Mouse (Mus musculus) MEL (cell line): ENCODE data around the gene Tefm.

Experiments used
- CTCF ChIP-seq, 3 experiments: IDR thresholded peaks in 2 of 3; conservative IDR thresholded peaks in 1 of 3; 2 replicates each; pipeline ENCODE4 v1.5.1; 2011 to 2012; ENCODE audit warnings: low read length in 3 of 3, low read depth in 2 of 3, mild to moderate bottlenecking in 2 of 3, improper control_type of control experiment in 1 of 3, inconsistent platforms in 1 of 3, mixed read lengths in 1 of 3, moderate library complexity in 1 of 3; ENCODE audit not compliant: control insufficient read depth in 1 of 3, insufficient read depth in 1 of 3, poor library complexity in 1 of 3, severe bottlenecking in 1 of 3
- EP300 ChIP-seq, 2 experiments: IDR thresholded peaks; 2 replicates each; pipeline ENCODE4 v1.6.1; 2011; ENCODE audit warnings: improper control_type of control experiment in 2 of 2, low read length in 2 of 2, low read depth in 1 of 2, mild to moderate bottlenecking in 1 of 2
- POLR2A ChIP-seq, 2 experiments: IDR thresholded peaks; 2 replicates each; pipeline ENCODE4 v1.6.1; 2011 to 2012; ENCODE audit warnings: low read length in 2 of 2, mild to moderate bottlenecking in 2 of 2, control low read depth in 1 of 2, improper control_type of control experiment in 1 of 2, low read depth in 1 of 2, moderate library complexity in 1 of 2; ENCODE audit not compliant: control insufficient read depth in 1 of 2, insufficient read depth in 1 of 2, poor library complexity in 1 of 2
- SMC3 ChIP-seq: IDR thresholded peaks from 2 replicates; pipeline ENCODE4 v1.6.1; 2011; ENCODE audit warnings: low read depth, low read length, improper control_type of control experiment

DNA sequence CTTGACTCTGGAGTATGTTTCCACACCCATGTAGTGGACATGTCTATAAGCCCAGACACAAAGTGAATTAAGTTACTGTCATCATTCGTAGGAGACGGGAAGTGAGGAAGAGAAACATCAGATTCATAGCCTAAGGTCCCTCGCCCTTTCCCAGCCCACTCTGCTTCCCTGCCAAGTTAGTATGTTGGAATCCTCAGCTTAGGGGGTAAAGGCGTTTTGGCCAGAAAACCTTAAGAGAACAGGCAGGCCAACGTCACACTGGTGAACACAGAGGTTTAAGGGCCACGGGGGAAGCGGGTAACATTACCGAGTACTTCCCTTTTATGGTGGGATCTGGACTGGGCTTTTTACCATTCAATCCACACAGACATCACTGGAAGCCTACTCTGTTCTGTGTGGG is 13.6 kb upstream of the Tefm start:
- TF ChIP-seq SMC3, result no peak
- TF ChIP-seq POLR2A (IDR thresholded peaks at IDR 0.05; ENCODE audit: control insufficient read depth in 1 of 2, insufficient read depth in 1 of 2, low read depth in 1 of 2, low read length in 2 of 2, poor library complexity in 1 of 2), result no peak
- no peak for TF ChIP-seq EP300 (IDR thresholded peaks at IDR 0.05; ENCODE audit: low read depth in 1 of 2, low read length in 2 of 2)
- no peak for TF ChIP-seq CTCF (IDR thresholded peaks at IDR 0.05 in 2 of 3, conservative IDR thresholded peaks at IDR 0.05 in 1 of 3; ENCODE audit: control insufficient read depth in 1 of 3, insufficient read depth in 1 of 3, low read depth in 2 of 3, low read length in 3 of 3, poor library complexity in 1 of 3, severe bottlenecking in 1 of 3)
